Mouse (Mus musculus) kidney, postnatal 14 days (tissue): ENCODE data around the gene Zfp382.
A peak's percentile ranks its signal among the peaks of the same experiment; 100 is the strongest.
"Not testable (repeated sequence)": the region's sequence is repeated elsewhere in the genome, so short reads cannot be mapped to it uniquely, and the experiment has no call there.

Source experiments
- DNase-seq: peaks from one replicate; pipeline ENCODE4 v3.0.0; 2022; ENCODE audit warnings: mixed read lengths

The Zfp382 gene

DNA sequence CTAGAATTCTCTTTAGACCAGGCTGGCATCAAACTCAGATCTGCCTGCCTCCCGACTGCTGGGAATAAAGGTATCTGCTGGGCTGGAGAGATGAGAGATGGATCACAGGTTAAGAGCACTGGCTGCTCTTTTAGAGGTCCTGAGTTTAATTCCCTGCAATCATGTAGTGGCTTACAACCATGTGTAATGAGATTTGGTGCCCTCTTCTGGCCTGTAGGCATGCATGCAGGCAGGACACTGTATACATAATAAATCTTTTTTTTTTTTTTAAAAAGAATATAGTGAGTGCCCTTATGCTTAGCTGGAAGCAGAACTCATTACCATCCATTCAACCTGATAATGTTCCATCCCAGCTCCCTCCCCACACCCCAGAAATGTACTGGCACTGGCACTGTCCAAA, 32.3 kb downstream of the Zfp382 start:
- DNase-seq: no peak

DNA sequence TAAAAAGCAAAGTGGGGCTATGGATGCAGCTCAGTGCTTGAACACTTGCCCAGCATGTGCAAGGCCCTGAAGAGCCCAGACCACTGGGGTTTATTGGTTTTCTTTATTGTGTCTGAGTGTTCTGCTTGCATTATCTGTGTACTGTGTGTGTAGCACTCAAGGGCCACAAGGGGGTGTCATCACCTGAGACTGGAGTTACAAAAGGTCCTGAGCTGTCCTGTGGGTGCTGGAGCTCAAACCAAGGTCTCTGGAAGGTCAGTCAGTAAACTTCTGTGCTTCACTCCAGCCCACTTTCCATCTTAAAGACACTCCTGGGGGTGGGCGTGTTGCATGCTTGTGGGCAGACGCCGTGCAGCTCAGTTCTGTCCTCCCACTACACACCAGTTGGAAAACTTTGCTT, 33.8 kb downstream of the Zfp382 start:
- DNase-seq: no peak

DNA sequence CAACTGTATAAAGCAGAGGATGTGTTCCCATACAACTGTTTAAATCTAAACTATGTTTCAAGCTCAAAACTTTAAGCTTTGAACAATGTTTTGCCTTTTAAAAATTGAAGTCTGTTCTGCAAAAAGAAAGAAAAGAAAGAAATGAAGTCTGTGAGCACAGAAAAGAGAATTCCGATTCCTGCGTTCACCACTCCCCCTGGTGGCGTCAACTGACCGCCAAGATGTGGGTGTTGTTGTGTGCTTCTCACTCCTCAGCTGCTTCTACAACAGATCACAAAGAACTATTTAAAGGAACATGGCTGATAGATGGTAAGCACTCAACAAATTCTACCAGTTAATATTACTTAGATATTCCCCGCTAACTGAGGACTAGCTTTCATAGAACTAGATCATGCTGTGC, 41.4 kb downstream of the Zfp382 start:
- no peak for DNase-seq

DNA sequence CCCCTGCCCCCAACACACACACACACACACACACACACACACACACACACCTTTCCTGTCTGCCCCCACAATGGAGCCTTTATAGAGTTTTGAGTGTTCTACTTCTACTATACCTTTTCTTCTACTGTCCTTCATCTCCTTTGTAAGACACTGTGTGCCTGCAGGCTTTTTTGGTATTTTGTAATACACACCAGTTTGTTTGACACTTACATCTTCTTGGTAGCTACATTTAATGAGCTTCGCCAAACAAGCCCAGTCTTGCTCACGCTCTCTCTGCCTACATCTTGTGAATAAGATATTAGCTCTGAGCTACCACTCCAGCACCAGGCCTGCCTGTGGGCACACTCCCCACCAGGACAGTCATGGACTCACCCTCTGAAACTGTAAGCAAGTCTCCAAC, 43.0 kb downstream of the Zfp382 start:
- DNase-seq: no peak

DNA sequence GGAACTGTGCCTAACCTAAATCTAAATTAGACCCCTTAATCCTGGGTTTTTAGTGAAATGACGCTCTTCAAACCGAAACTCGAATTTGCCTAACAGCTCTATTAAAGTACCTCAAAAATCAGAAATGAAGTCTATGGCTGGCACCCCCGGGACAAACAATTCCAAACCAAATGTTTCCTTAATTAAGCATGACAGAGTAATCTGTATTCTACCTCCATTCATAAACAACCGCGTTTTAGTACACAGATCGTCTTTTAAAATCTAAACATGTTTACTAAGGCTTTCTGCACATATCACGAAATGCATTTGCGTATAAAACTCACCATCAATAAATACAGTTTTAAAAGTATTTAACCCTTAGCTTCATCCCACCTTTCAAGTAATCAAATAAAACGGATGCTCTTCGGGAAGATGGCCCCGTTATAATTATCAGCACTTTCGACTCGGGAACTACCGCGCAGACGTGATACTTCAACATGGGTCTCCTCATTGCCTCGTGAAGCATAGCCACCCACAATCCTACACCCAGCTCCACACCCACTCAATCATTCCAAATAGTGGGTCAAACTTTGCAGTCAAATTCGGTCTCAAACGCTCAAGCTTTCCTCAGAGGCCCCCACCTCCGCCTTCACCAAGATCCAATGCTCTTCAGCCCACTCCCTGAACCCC, 47.3 kb downstream of the Zfp382 start:
- DNase-seq: no peak

DNA sequence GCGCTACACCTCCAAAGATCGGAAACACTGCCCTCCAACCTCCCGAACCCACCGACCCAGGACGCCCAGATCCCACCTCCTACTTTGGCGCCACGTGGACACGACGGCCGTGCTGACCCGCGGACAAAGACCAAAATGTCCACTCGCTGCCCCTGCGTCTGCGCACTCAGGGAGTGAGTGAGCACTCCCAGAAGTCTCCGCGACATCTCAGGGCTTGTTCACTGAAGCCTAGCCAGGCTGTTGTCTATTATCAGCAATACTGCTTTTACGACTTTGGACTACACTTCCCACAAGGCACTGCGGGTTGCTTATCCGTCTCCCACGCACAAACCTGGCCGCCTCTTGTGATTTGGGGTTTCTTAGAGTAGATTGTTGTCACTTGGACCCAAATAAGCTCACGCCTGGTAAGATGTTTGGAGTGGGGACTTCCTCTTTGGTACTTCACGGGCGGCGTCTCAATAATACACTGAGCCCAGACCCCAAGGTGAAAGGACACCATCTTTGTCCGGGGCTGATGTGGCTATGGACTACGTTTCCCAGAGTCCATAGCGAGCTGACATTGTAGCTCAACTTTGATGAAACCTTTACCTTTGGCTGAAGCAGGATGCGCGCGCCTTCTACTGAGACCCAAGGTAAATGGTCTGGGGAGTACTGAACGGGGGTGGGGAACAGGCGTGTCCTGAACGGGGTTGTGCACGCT, 48.0 kb downstream of the Zfp382 start, which contains the start of gene Zfp146:
TSS of gene Zfp146 (minus strand) at position 168 of the 700 bp plus-strand sequence.
- peak; percentile 96 for DNase-seq

DNA sequence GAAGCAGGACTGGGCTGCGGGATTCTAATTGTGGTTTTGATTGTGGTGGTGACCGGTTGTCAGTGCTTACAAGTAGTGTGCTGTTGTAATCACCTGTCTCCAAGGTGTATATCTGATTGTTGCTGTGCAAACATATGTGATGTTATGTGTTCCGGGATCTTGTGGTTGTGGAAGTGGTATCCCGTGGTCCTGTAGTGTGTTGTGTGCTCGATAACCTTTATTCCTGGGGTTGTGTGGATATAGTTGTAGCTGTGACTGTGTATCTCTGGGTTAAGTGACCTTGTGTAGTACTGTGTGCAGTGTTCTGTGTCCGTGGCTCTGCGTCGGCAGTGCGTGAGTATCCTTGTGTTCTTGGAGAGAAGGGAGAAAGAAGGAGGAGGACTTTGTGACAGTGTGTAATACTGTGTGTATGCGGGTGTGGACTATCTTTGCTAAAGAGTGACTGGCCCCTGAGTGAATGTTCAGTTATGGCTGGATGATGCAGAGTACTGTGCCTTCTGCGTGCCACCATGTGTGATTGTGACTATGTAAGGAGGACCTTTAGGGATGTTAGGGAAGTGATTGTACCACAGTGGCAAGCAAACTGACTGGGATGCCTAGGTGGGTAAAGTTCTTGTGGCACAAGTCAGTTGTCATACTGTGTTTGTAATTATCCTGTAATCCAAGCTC, 48.7 kb downstream of the Zfp382 start:
- no peak for DNase-seq

DNA sequence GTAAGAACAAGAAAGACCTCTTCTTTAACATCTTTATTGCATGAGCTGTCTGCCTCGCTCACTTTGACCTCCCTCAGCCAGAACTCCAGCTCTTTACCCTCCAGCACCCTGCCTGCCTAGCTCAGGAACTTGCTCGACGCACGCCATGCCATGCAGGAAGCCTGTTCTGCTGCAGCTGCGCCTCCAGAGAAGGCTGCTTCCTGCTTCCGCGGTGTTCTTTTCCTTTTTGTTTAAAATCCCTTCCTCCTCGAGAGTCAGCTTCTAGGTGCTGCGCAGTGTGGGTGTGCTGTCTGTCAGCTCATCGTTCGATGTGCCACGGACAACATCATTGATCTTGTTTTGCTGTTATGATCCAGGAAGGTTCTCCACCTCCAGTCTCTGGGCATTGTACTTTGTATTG, 54.7 kb downstream of the Zfp382 start:
- no peak for DNase-seq

DNA sequence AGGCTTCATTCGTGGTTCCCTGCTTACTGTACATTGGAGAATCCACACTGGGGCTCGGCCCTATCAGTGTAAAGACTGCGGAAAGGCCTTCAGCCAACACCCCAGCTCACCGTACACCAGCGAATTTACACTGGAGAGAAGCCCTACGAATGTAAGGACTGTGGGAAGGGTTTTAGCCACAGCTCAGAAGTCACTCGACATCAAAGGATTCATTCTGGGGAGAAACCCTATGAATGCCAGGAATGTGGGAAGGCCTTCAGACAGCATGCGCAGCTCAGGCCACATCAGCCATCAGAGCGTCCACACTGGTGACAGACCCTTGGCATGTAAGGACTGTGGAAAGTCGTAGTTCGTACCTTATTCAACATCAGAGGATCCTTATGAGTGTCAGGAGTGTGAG, 56.5 kb downstream of the Zfp382 start:
- no peak for DNase-seq

DNA sequence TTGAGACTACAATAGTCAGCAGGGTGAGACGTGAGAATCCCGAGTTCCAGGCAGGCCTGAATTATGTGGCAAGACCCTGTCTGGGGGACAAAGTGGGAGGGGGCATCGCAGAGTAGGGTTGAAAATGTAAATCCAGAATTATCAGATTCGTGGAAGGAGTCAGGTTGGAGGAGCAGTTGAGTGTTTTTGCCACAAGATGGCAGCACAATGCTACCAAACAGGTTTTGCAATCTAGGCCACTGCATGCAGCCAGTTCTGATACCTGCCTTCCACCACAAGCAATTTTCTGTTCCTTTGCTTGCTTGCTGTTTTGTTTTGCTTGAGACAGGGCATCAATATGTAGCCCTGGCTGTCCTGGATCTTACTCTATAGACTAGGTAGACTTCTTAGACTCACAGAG, 59.6 kb downstream of the Zfp382 start:
- DNase-seq: peak; percentile 81

DNA sequence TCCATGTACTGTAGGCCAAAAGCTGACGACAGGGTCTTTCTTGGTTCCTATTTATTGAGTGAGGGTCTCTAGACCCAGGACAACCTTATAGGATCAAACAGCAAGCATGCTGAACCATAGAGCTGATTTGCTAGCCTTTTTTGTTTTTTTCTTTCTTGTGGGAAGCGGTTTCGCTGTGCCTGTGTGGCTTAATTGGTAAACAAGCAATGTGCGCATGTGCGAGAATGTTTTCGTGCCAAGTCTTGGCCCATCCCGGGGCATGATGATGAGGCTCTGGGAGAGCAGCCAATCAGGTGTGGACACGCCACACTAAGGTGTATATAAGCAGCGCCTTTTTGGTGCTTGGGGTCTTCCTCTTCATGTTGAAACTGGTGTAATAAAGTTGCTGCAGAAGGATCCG, 60.2 kb downstream of the Zfp382 start:
- DNase-seq: not testable (repeated sequence)

DNA sequence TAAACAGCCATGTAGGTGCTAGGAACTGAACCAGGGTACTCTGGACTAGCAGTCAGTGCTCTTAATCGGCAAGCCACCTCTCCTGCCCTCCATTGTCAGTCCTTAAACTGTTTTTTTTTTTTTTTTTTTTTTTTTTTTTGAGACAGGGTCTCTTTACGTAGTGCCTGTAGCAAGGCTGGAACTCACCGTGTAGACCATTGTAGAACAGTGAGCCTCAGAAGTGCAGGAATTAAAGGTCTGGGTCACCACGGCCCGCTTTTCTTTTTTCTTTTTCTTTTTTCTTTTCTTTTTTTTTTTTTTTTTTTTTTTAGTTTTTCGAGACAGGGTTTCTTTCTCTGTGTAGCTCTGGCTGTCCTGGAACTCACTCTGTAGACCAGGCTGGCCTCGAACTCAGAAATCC, 61.4 kb downstream of the Zfp382 start:
- DNase-seq: not testable (repeated sequence)

DNA sequence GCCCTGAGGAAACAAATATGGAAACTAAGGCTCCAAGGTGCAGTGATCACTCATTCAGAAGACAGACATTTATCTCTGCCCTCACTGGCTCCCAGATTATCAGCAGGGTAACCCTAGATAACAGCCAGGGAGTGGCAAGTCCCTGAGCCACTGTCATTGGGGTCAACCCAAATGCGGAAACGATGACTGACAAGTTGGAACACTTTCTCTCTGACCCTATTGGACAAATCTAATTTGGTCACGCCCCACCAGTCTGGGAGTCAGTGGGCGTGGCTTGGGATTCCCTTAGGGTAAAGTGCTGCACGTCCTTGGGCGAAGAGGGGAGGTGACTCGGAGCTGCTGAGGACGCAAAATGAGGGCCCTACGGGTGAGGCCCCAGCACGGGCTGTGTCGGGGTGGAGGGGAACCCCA, 62.1 kb downstream of the Zfp382 start, which contains the start of gene Cox7a1:
TSS of gene Cox7a1 (plus strand) at position 266 of the 411 bp plus-strand sequence.
- peak; percentile 92 for DNase-seq
